Mouse (Mus musculus): ENCODE measurements around the gene Pcx.
A peak's percentile ranks its signal among the peaks of the same experiment; 100 is the strongest.

Pcx gene

GRCm38 (mm10) chr19:4509986-4510963 lies at the start of gene Pcx:
Pcx (plus strand) TSS chr19:4510472.
- Histone ChIP-seq H3K36me3 (ENCODE audit: control insufficient read depth, insufficient read depth, low read length, poor library complexity, severe bottlenecking) (no peaks in the 10 kb centered on the region), H3K27me3 (ENCODE audit: control insufficient read depth, insufficient read depth, low read length, poor library complexity, severe bottlenecking) (no peaks in the 10 kb centered on the region)
- DNase-seq (ENCODE audit: low read depth, low spot score): peak; percentile 99

GRCm38 (mm10) chr19:4461981-4462380 lies 48.3 kb upstream of the Pcx start:
- no peak for DNase-seq (ENCODE audit: low read depth, low spot score)
- Histone ChIP-seq H3K36me3 (ENCODE audit: control insufficient read depth, insufficient read depth, low read length, poor library complexity, severe bottlenecking) (no peaks in the 10 kb centered on the region), H3K27me3 (ENCODE audit: control insufficient read depth, insufficient read depth, low read length, poor library complexity, severe bottlenecking) (no peaks in the 10 kb centered on the region)

- no peaks in the 10 kb centered on the region for H3K36me3 ChIP-seq (ENCODE audit: control insufficient read depth, insufficient read depth, low read length, poor library complexity, severe bottlenecking)
- DNase-seq (ENCODE audit: low read depth, low spot score): no peak
- no peaks in the 10 kb centered on the region for H3K27me3 ChIP-seq (ENCODE audit: control insufficient read depth, insufficient read depth, low read length, poor library complexity, severe bottlenecking)
Measured at GRCm38 (mm10) chr19:4464666-4465065, 45.6 kb upstream of the Pcx start.

GRCm38 (mm10) chr19:4468363-4468762 lies 41.9 kb upstream of the Pcx start:
- Histone ChIP-seq H3K36me3 (ENCODE audit: control insufficient read depth, insufficient read depth, low read length, poor library complexity, severe bottlenecking) (no peaks in the 10 kb centered on the region), H3K27me3 (ENCODE audit: control insufficient read depth, insufficient read depth, low read length, poor library complexity, severe bottlenecking) (no peaks in the 10 kb centered on the region)
- DNase-seq (ENCODE audit: low read depth, low spot score): peak; percentile 28

- no peak for DNase-seq (ENCODE audit: low read depth, low spot score)
- H3K36me3 ChIP-seq (ENCODE audit: control insufficient read depth, insufficient read depth, low read length, poor library complexity, severe bottlenecking): no peaks in the 10 kb centered on the region
- H3K27me3 ChIP-seq (ENCODE audit: control insufficient read depth, insufficient read depth, low read length, poor library complexity, severe bottlenecking): no peaks in the 10 kb centered on the region
Measured at GRCm38 (mm10) chr19:4473549-4473948, 36.7 kb upstream of the Pcx start.

GRCm38 (mm10) chr19:4474739-4475138 lies 35.5 kb upstream of the Pcx start:
- no peaks in the 10 kb centered on the region for H3K27me3 ChIP-seq (ENCODE audit: control insufficient read depth, insufficient read depth, low read length, poor library complexity, severe bottlenecking)
- no peaks in the 10 kb centered on the region for H3K36me3 ChIP-seq (ENCODE audit: control insufficient read depth, insufficient read depth, low read length, poor library complexity, severe bottlenecking)
- DNase-seq (ENCODE audit: low read depth, low spot score): no peak

- no peak for DNase-seq (ENCODE audit: low read depth, low spot score)
- Histone ChIP-seq H3K36me3 (ENCODE audit: control insufficient read depth, insufficient read depth, low read length, poor library complexity, severe bottlenecking) (no peaks in the 10 kb centered on the region), H3K27me3 (ENCODE audit: control insufficient read depth, insufficient read depth, low read length, poor library complexity, severe bottlenecking) (no peaks in the 10 kb centered on the region; the same call in 1 of the 2 replicates)
Measured at GRCm38 (mm10) chr19:4475224-4475925, 34.9 kb upstream of the Pcx start.

GRCm38 (mm10) chr19:4476601-4477257 lies 33.5 kb upstream of the Pcx start:
- Histone ChIP-seq H3K27me3 (ENCODE audit: control insufficient read depth, insufficient read depth, low read length, poor library complexity, severe bottlenecking) (no peaks in the 10 kb centered on the region; the same call in 1 of the 2 replicates), H3K36me3 (ENCODE audit: control insufficient read depth, insufficient read depth, low read length, poor library complexity, severe bottlenecking) (no peaks in the 10 kb centered on the region)
- no peak for DNase-seq (ENCODE audit: low read depth, low spot score)

GRCm38 (mm10) chr19:4477345-4478189 lies 32.7 kb upstream of the Pcx start, which contains the start of gene Syt12:
Syt12 (minus strand) TSS chr19:4477447.
- Histone ChIP-seq H3K27me3 (ENCODE audit: control insufficient read depth, insufficient read depth, low read length, poor library complexity, severe bottlenecking) (no peaks in the 10 kb centered on the region; the same call in 1 of the 2 replicates), H3K36me3 (ENCODE audit: control insufficient read depth, insufficient read depth, low read length, poor library complexity, severe bottlenecking) (no peaks in the 10 kb centered on the region)
- DNase-seq (ENCODE audit: low read depth, low spot score): no peak

GRCm38 (mm10) chr19:4478190-4478516 lies 32.1 kb upstream of the Pcx start:
- Histone ChIP-seq H3K27me3 (ENCODE audit: control insufficient read depth, insufficient read depth, low read length, poor library complexity, severe bottlenecking) (no peaks in the 10 kb centered on the region; the same call in 1 of the 2 replicates), H3K36me3 (ENCODE audit: control insufficient read depth, insufficient read depth, low read length, poor library complexity, severe bottlenecking) (no peaks in the 10 kb centered on the region)
- DNase-seq (ENCODE audit: low read depth, low spot score): peak; percentile 24

- no peak for DNase-seq (ENCODE audit: low read depth, low spot score)
- Histone ChIP-seq H3K27me3 (ENCODE audit: control insufficient read depth, insufficient read depth, low read length, poor library complexity, severe bottlenecking) (no peaks in the 10 kb centered on the region; the same call in 1 of the 2 replicates), H3K36me3 (ENCODE audit: control insufficient read depth, insufficient read depth, low read length, poor library complexity, severe bottlenecking) (no peaks in the 10 kb centered on the region)
Measured at GRCm38 (mm10) chr19:4480041-4480440, 30.2 kb upstream of the Pcx start.

GRCm38 (mm10) chr19:4481326-4481725 lies 28.9 kb upstream of the Pcx start:
- no peak for DNase-seq (ENCODE audit: low read depth, low spot score)
- no peaks in the 10 kb centered on the region for H3K36me3 ChIP-seq (ENCODE audit: control insufficient read depth, insufficient read depth, low read length, poor library complexity, severe bottlenecking)
- H3K27me3 ChIP-seq (ENCODE audit: control insufficient read depth, insufficient read depth, low read length, poor library complexity, severe bottlenecking): no peaks in the 10 kb centered on the region; the same call in 1 of the 2 replicates

- Histone ChIP-seq H3K27me3 (ENCODE audit: control insufficient read depth, insufficient read depth, low read length, poor library complexity, severe bottlenecking) (no peaks in the 10 kb centered on the region; the same call in 1 of the 2 replicates), H3K36me3 (ENCODE audit: control insufficient read depth, insufficient read depth, low read length, poor library complexity, severe bottlenecking) (no peaks in the 10 kb centered on the region)
- DNase-seq (ENCODE audit: low read depth, low spot score): no peak
Measured at GRCm38 (mm10) chr19:4482111-4482859, 28.0 kb upstream of the Pcx start.
